Mouse (Mus musculus) thymus, adult 2 months (tissue): ENCODE measurements around the gene Igsf21. TPM values are rescaled to one million over a fixed set of nuclear protein-coding genes. Genes with fewer than 3 reads are reported as not detected.

Experiments
- DNase-seq: peaks from one replicate; pipeline ENCODE4 v3.0.0; 2021
- H3K27ac ChIP-seq: fragments of 200-500 bp; 2 replicates; pipeline ENCODE4 v1.5.1; 2012; ENCODE audit warnings: low read length, control low read depth; ENCODE audit not compliant: control insufficient read depth, insufficient read depth
- H3K27me3 ChIP-seq: fragments of 200-500 bp; 2 replicates; pipeline ENCODE4 v1.6.1; 2012; ENCODE audit warnings: mild to moderate bottlenecking, low read length, moderate library complexity, mixed read lengths; ENCODE audit not compliant: control insufficient read depth, insufficient read depth
- H3K36me3 ChIP-seq: fragments of 200-500 bp; 2 replicates; pipeline ENCODE4 v1.6.1; 2012; ENCODE audit warnings: mild to moderate bottlenecking, low read length, moderate library complexity; ENCODE audit not compliant: control insufficient read depth, insufficient read depth
- H3K4me1 ChIP-seq: fragments of 200-500 bp; replicated peaks from 2 replicates; pipeline ENCODE4 v1.6.1; 2012; ENCODE audit warnings: low read length; ENCODE audit not compliant: control insufficient read depth, insufficient read depth
- H3K4me3 ChIP-seq: fragments of 200-500 bp; 2 replicates; pipeline ENCODE4 v1.5.1; 2012; ENCODE audit warnings: mild to moderate bottlenecking, low read length, control low read depth, moderate library complexity; ENCODE audit not compliant: control insufficient read depth, insufficient read depth
- CTCF ChIP-seq: fragments of 200-500 bp; IDR thresholded peaks from 2 replicates; pipeline ENCODE4 v1.5.1; 2012; ENCODE audit warnings: mild to moderate bottlenecking, control low read depth, low read length, moderate library complexity, borderline replicate concordance; ENCODE audit not compliant: control insufficient read depth, poor library complexity, insufficient read depth; ENCODE audit errors: extremely low read depth
- POLR2A ChIP-seq: fragments of 200-500 bp; IDR thresholded peaks from 2 replicates; pipeline ENCODE4 v1.6.1; 2012; ENCODE audit warnings: mild to moderate bottlenecking, low read length, control low read depth, moderate library complexity; ENCODE audit not compliant: control insufficient read depth, poor library complexity, insufficient read depth; ENCODE audit errors: extremely low read depth
- WGBS: fragments of 180-500 bp; shearing (Covaris S2); methylation state at CpG from one replicate; pipeline ENCODE4 v1.1.7; 2018; 5-methylcytosine and 5-hydroxymethylcytosine counted together
- polyA plus RNA-seq: library from polyadenylated mRNA; depleted of rRNA; stranded (reverse); fragments of >200 nt; gene quantifications from 2 replicates; pipeline ENCODE4 v1.2.3, GENCODE M21; 2012

Gene Igsf21
- polyA plus RNA-seq, 1 experiment, result 1.0 TPM

DNA sequence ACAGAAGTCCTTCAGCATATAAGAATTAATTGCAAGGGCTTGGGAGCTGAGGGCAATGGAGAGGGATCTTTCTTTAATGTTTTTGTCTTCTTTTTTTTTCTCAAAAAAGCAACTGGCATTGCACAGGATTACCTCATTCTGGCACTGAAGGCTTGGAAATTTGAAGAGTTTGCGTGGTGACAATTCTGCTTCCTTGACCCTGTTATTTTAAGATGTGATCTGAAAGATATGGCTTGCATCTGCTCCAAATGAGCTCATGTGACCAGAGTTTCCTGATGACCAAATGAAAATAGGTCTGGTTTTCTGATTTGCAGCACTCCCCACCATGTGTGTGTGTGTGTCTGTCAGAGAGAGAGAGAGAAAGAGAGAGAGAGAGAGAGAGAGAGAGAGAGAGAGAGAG, 74.7 kb downstream of the Igsf21 start:
- TF ChIP-seq POLR2A (no peak), CTCF (no peak)
- Histone ChIP-seq H3K4me3 (no peak overlapping the region), H3K27ac (no peak overlapping the region), H3K36me3 (no peaks in the 10 kb centered on the region), H3K27me3 (no peaks in the 10 kb centered on the region), H3K4me1 (no peaks in the 10 kb centered on the region)
- 46% methylated on average over 1 of the region's 1 CpGs for WGBS
- DNase-seq, result no peak

DNA sequence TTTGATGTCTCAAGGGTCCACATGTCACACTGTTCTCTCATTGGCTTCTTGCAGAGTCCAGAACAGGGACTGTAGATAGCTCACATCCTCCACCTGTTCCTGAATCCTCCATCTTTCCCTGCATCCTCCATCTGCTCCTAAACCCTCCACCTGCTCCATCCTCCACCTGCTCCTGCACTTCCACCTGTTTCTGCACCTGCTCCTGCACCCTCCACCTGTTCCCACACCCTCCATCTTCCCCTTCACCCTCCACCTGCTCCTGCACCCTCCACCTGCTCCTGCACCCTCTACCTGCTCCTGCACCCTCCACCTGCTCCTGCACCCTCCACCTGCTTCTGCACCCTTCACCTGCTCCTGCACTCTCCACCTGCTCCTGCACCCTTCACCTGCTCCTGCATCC, 75.4 kb downstream of the Igsf21 start:
- DNase-seq, result no peak
- H3K4me1 ChIP-seq, result no peaks in the 10 kb centered on the region
- H3K4me3 ChIP-seq, result no peak overlapping the region
- H3K27me3 ChIP-seq, result no peaks in the 10 kb centered on the region
- no peaks in the 10 kb centered on the region for H3K36me3 ChIP-seq
- TF ChIP-seq CTCF (no peak), POLR2A (no peak)
- H3K27ac ChIP-seq, result no peak overlapping the region

DNA sequence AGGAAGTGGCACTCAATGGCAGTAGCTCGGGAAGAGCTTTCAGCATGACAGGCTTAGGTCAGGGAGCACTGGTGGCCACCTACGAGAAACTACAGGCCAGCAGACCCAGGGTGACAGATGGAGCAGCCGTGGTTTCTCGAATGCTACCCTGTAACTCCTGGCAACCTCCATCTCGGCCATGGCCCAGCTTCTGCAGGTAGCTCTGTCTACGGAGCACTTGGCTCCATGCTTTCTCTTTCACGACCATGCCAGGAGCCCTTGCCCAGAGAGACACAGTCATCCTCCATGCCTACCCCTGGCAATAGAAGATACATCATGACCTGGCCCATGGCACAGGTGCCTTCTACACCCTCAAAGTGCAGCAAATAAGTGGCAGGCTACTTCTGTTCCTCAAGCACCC, 80.7 kb downstream of the Igsf21 start:
- 78% methylated on average over 7 of the region's 7 CpGs for WGBS
- H3K27ac ChIP-seq, result no peak overlapping the region

DNA sequence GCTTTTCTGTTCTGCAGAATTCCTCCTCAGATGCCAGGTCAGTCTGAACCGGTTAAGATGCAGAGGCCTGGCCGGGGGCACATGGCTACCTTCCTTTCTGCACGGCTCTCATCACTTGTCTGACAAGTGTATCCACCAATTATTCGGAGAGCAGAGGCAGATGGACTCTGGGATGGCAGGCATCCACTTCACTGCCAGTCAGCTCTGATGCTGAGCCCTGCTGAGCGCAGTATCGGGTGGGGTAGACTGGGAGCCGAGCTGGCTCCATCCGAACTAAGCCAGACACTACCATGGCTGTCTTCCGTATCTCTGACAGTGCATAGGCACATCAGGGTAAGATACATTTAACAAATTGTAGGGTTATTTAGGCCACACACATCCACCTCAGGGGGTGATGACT, 81.9 kb downstream of the Igsf21 start:
- Histone ChIP-seq H3K27ac (no peak overlapping the region), H3K4me1 (no peaks in the 10 kb centered on the region)
- WGBS, result 93% methylated on average over 9 of the region's 9 CpGs

More for the DNA sequence above, 80.7 kb downstream of the Igsf21 start:
- H3K4me1 ChIP-seq, result no peaks in the 10 kb centered on the region
- no peaks in the 10 kb centered on the region for H3K27me3 ChIP-seq
- H3K36me3 ChIP-seq, result no peaks in the 10 kb centered on the region
- no peak overlapping the region for H3K4me3 ChIP-seq
- TF ChIP-seq CTCF, result no peak
- TF ChIP-seq POLR2A, result no peak
- DNase-seq, result no peak

DNA sequence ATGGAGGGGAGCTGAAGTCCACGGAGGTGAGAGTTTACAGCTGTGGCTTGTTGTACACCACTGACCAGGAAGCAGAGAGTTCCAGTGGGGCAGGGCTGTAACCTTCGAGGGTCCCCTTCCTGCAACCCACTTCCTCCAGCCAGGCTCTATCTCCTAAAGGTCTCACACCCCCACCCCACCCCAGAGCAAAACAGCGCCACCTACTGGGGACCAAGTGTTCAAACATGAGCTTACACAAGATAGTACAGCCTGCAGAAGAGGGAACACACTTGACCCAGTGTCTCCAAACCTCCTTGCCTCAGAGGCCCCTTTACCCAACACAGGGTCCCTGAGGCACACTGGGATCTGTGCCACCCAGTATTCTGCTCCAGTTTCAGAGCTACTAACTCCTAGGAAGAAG, 87.0 kb downstream of the Igsf21 start:
- peak; percentile 16 for DNase-seq
- TF ChIP-seq POLR2A (no peak), CTCF (no peak)
- no peaks in the 10 kb centered on the region for H3K36me3 ChIP-seq
- H3K4me1 ChIP-seq, result no peaks in the 10 kb centered on the region
- no peak overlapping the region for H3K27ac ChIP-seq
- no peak overlapping the region for H3K4me3 ChIP-seq
- 20% methylated on average over 3 of the region's 3 CpGs for WGBS
- no peaks in the 10 kb centered on the region for H3K27me3 ChIP-seq

More for the DNA sequence above, 81.9 kb downstream of the Igsf21 start:
- no peaks in the 10 kb centered on the region for H3K27me3 ChIP-seq
- no peak for DNase-seq
- H3K4me3 ChIP-seq, result no peak overlapping the region
- H3K36me3 ChIP-seq, result no peaks in the 10 kb centered on the region
- TF ChIP-seq CTCF, result no peak
- no peak for TF ChIP-seq POLR2A

DNA sequence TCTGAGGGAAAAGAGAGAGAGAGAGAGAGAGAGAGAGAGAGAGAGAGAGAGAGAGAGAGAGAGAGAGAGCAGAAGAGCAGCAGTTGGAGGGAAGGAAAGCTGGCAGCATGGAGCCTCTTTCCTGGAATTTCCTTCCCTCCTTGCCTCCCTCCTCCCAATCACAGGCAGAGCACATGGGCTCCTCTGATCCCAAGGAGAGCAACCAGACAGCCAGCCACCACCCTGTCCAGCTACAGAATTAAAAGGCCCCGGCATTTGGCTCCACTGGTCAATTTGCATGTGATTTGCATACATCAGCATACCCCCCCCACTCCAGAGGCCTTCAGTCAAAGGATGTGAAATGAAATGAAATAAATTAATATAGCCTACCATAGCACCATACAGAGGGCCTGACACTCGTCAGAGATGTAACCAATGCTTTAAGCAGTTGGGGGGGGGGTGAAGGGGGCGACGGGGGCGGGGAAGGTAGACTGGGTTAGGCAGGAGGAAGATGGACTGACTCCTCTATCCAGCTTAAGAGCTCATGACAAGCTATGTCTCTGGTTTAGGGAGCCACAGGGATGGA, 91.6 kb downstream of the Igsf21 start:
- Histone ChIP-seq H3K27ac (no peak overlapping the region), H3K36me3 (no peaks in the 10 kb centered on the region), H3K4me1 (no peaks in the 10 kb centered on the region), H3K27me3 (no peaks in the 10 kb centered on the region), H3K4me3 (no peak overlapping the region)
- no peak for TF ChIP-seq CTCF
- no peak for TF ChIP-seq POLR2A
- no peak for DNase-seq
- WGBS, result 71% methylated on average over 5 of the region's 5 CpGs

DNA sequence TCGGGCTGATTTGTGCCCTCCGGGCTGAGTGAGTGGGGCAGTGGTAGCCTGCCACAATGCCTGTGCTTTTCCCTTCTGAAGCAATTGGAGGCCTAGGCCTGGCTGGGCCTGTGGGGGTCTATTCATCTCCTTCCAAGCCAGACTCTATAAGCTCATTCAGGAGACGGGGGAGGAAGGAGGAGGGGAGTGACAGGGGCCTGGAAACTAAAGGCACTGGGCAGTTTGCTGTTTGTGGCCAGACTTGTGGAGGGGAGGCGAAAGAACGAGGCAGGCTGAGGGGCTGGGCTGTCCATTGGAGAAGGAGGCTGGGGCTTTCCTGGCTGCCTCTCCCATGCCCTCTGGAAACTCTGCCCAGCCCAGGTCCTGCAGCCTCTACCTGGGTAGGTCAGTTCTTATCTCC, 92.1 kb downstream of the Igsf21 start:
- Histone ChIP-seq H3K4me3 (no peak overlapping the region), H3K36me3 (no peaks in the 10 kb centered on the region), H3K27ac (no peak overlapping the region), H3K4me1 (no peaks in the 10 kb centered on the region), H3K27me3 (no peaks in the 10 kb centered on the region)
- no peak for DNase-seq
- TF ChIP-seq POLR2A, result no peak
- no peak for TF ChIP-seq CTCF
- 84% methylated on average over 5 of the region's 5 CpGs for WGBS
